Mouse (Mus musculus): ENCODE measurements around the gene Wdr25. TPM values are rescaled to one million over a fixed set of nuclear protein-coding genes. Genes with fewer than 3 reads are reported as not detected.

The Wdr25 gene
- polyA plus RNA-seq, 1 experiment from 2014 or later: 3.3 TPM

DNA sequence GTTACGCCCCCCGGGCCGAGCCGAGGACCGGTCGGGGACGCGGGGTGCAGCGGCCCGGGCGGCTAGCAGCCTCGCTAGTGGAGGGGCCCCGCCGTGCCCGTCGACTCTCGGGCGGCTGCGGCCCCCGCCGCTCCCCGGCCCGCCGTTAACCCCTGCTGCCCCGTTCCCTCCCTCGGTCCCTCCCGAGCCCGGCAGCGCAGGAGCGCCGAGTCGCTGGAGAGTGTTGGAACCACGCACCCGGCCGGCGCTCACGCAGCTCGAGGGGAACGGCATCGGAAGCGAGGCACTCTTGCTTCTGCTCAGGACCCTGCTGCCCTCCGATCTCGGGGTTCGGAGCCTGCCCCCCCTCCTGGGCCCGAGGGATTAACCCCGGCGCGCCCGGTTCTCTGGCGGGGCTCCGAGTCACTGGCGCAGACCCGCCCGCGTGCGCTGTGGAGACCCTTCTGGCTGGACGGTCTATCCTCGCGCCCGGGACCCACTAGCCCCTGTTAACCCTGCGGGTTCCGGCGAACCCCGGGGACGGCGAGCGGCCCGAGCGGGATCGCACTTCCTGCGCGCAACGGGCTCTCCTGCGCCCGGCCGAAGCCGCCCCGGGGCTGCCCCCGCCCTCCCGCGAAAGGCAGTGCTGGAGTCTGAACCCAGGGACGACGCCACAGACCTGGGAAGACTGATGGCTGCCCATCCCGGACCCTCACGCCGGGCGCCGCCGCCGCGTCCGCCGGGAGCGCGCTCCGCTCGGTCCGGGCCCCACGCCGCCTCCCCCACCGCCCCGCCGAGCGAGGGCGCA, 159.8 kb downstream of the Wdr25 start:
- no peak overlapping the region for H3K27ac ChIP-seq (ENCODE audit: low read depth, low read length)
- H3K9me3 ChIP-seq (replicated peaks; ENCODE audit: control insufficient read depth, low read length): no peaks in the 10 kb centered on the region
- no peak; the same call in 1 of the 2 replicates for ATAC-seq (replicated peaks; ENCODE audit: insufficient number of reproducible peaks, low FRiP score, low TSS enrichment)

DNA sequence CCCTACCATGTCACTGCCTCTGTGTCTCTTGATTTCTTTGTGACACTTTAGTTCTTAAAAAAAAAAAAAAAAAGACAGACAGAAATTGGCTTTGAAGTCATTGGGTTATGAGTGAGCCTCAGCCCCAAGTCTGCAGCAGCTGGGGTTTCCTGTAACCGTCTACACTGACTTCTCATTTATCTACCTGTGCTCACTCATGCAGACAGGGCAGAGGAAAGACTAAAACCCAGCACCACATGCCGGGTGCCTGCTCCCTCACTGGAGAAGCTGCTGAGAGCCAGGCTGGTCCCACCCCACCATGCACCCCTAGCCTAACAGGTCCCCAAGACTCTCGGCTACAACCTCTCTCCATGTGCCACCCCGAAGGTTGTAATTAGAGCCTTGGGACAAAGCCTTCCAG, 164.3 kb downstream of the Wdr25 start:
- no peak overlapping the region for H3K9ac ChIP-seq (ENCODE audit: low read depth, low read length)

More for the DNA sequence above, 159.8 kb downstream of the Wdr25 start:
- Histone ChIP-seq H3K36me3 (ENCODE audit: control insufficient read depth, insufficient read depth, low read length) (no peaks in the 10 kb centered on the region), H3K4me2 (peak overlapping the region; percentile 94), H3K4me1 (ENCODE audit: control insufficient read depth, insufficient read depth, low read length) (peaks cover 6% of the 10 kb centered on the region; the same call in 1 of the 2 replicates), H3K9ac (ENCODE audit: low read depth, low read length) (no peak overlapping the region), H3K27me3 (ENCODE audit: control insufficient read depth, insufficient read depth, low read length) (peaks cover 86% of the 10 kb centered on the region), H3K4me3 (ENCODE audit: low read depth, low read length) (peak overlapping the region; percentile 60)
- whole genome bisulfite sequencing (ENCODE audit: insufficient replicate concordance): under 1% methylated on average over 84 of the region's 105 CpGs

DNA sequence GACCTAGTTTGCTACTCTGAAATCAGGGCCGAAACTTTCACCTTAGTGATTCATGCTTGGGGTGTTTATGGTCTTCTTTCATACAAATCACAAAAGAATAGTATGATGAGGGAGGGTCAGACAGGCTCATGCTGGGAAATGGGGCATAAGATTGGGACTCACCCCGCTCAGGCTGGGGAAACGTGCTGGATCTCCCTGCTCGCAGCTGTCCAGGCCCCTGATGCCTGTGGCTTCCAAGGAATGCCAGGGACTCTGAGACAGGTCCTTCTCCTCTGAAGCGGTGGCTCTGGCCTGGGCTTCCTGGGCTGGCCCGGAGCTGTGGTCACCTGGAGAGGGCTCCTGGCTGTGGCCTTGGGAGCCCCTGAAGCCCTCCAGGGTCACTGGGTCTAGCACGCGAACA, 165.2 kb downstream of the Wdr25 start:
- 75% methylated on average over 8 of the region's 8 CpGs for WGBS (ENCODE audit: insufficient replicate concordance)
- ATAC-seq (replicated peaks; ENCODE audit: insufficient number of reproducible peaks, low FRiP score, low TSS enrichment): no peak
- Histone ChIP-seq H3K27ac (ENCODE audit: low read depth, low read length) (no peak overlapping the region), H3K4me2 (no peak overlapping the region), H3K9me3 (replicated peaks; ENCODE audit: control insufficient read depth, low read length) (no peaks in the 10 kb centered on the region), H3K4me1 (ENCODE audit: control insufficient read depth, insufficient read depth, low read length) (no peaks in the 10 kb centered on the region), H3K9ac (ENCODE audit: low read depth, low read length) (no peak overlapping the region), H3K27me3 (ENCODE audit: control insufficient read depth, insufficient read depth, low read length) (peaks cover 41% of the 10 kb centered on the region), H3K4me3 (ENCODE audit: low read depth, low read length) (no peak overlapping the region), H3K36me3 (ENCODE audit: control insufficient read depth, insufficient read depth, low read length) (no peaks in the 10 kb centered on the region)

More for the DNA sequence above, 164.3 kb downstream of the Wdr25 start:
- H3K4me2 ChIP-seq: no peak overlapping the region
- H3K36me3 ChIP-seq (ENCODE audit: control insufficient read depth, insufficient read depth, low read length): no peaks in the 10 kb centered on the region
- H3K4me1 ChIP-seq (ENCODE audit: control insufficient read depth, insufficient read depth, low read length): peaks cover 4% of the 10 kb centered on the region; the same call in 1 of the 2 replicates
- H3K27ac ChIP-seq (ENCODE audit: low read depth, low read length): no peak overlapping the region
- ATAC-seq (replicated peaks; ENCODE audit: insufficient number of reproducible peaks, low FRiP score, low TSS enrichment): no peak
- no peaks in the 10 kb centered on the region for H3K9me3 ChIP-seq (replicated peaks; ENCODE audit: control insufficient read depth, low read length)
- 62% methylated on average over 4 of the region's 4 CpGs for whole genome bisulfite sequencing (ENCODE audit: insufficient replicate concordance)
- peaks cover 51% of the 10 kb centered on the region for H3K27me3 ChIP-seq (ENCODE audit: control insufficient read depth, insufficient read depth, low read length)
- no peak overlapping the region for H3K4me3 ChIP-seq (ENCODE audit: low read depth, low read length)

DNA sequence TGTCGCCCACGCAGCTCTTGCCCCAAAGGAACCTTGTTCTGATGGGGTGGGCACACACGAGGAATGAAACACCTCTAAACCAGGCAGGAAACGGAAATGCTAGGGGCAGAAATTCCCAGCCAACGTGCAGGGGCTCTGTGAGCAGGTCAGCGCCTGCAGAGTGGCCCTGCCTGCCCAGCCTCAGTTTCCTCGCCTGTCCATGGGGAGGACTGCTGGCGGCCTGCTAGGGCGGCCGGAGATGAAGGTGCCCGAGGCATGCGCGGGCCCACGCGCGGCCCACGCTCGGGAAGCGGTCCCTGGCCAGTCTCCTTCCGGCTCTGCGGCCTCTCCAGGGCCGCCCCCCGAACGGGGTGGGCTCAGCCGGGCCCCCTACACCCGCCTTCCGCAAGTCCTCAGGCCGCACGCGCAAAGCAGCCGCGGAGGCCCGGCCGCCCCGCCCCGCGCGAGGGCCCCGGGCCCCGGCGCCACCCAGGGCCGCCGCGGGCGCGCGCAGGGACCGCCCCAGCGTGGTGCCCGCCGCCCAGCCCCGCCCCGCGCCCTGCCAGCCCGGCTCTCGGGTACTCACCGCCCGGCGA, 174.2 kb downstream of the Wdr25 start:
- Histone ChIP-seq H3K9ac (ENCODE audit: low read depth, low read length) (peak overlapping the region; percentile 78), H3K4me3 (ENCODE audit: low read depth, low read length) (peak overlapping the region; percentile 55), H3K27ac (ENCODE audit: low read depth, low read length) (no peak overlapping the region), H3K4me2 (peak overlapping the region; percentile 93), H3K27me3 (ENCODE audit: control insufficient read depth, insufficient read depth, low read length) (peaks cover 14% of the 10 kb centered on the region; the same call in 1 of the 2 replicates), H3K9me3 (replicated peaks; ENCODE audit: control insufficient read depth, low read length) (no peaks in the 10 kb centered on the region), H3K4me1 (ENCODE audit: control insufficient read depth, insufficient read depth, low read length) (0 out of 2 replicates have a peak, but pooled peaks cover 3% of the 10 kb centered on the region), H3K36me3 (ENCODE audit: control insufficient read depth, insufficient read depth, low read length) (no peaks in the 10 kb centered on the region)
- ATAC-seq (replicated peaks; ENCODE audit: insufficient number of reproducible peaks, low FRiP score, low TSS enrichment): peak; percentile 81
- WGBS (ENCODE audit: insufficient replicate concordance): 2% methylated on average over 52 of the region's 59 CpGs

DNA sequence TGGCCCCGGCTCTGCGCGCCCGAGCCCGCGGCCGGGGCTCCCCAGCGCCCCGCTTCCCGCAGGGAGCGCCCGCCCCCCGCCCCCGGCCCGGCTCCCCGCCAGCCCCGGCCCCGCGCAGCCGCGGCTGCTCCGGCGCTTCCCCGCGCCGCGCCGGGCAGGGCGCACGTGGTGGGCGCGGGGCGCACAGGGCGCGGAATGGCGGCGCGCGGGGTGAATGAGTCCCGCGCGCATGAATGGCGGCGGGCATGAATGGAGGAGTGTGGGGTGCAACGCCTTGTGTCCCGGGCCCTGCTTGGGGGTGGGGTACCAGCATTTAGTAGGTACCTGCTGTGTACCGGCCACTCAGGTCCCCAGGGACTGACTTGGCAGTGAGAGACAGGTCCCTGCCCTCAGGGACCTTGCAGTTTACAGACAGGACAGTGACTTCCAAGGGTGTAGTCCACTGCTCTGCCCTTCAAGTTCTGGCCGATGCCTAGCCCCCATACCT, 174.8 kb downstream of the Wdr25 start, which contains the start of gene Begain:
Begain (minus strand) TSS at position 51 of the 487 bp plus-strand sequence.
- peak; percentile 27 for ATAC-seq (replicated peaks; ENCODE audit: insufficient number of reproducible peaks, low FRiP score, low TSS enrichment)
- Histone ChIP-seq H3K4me3 (ENCODE audit: low read depth, low read length) (peak within 1 kb of the TSS; percentile 55), H3K36me3 (ENCODE audit: control insufficient read depth, insufficient read depth, low read length) (no peaks in the 10 kb centered on the region), H3K27me3 (ENCODE audit: control insufficient read depth, insufficient read depth, low read length) (peaks cover 14% of the 10 kb centered on the region; the same call in 1 of the 2 replicates), H3K9ac (ENCODE audit: low read depth, low read length) (peak within 1 kb of the TSS; percentile 78), H3K9me3 (replicated peaks; ENCODE audit: control insufficient read depth, low read length) (no peaks in the 10 kb centered on the region), H3K4me1 (ENCODE audit: control insufficient read depth, insufficient read depth, low read length) (0 out of 2 replicates have a peak, but pooled peaks cover 3% of the 10 kb centered on the region), H3K27ac (ENCODE audit: low read depth, low read length) (no peak within 1 kb of the TSS), H3K4me2 (peak within 1 kb of the TSS; percentile 93)
- WGBS (ENCODE audit: insufficient replicate concordance): 1% methylated on average over 36 of the region's 48 CpGs

DNA sequence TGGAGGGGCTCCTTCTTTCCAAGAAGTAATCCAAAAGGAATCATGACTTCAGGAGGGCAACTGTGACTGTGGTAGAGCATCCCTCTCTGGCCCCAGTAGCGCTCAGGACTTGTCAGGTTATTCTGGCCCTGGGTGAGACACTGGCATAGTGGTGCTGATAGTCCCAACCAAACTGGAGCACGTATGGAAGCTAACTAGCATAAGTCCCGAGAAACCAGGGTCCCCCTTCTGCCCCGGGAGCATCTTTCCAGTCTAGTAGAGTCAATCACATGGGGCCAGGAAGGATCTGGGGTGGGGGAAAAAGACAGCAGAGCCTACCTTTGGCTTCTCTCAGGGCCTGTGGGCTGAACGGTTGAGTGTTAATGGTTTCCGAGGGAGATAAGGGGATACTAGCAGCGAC, 175.3 kb downstream of the Wdr25 start:
- peaks cover 14% of the 10 kb centered on the region; the same call in 1 of the 2 replicates for H3K27me3 ChIP-seq (ENCODE audit: control insufficient read depth, insufficient read depth, low read length)
- WGBS (ENCODE audit: insufficient replicate concordance): 46% methylated on average over 7 of the region's 7 CpGs
- 0 out of 2 replicates have a peak, but pooled peaks cover 3% of the 10 kb centered on the region for H3K4me1 ChIP-seq (ENCODE audit: control insufficient read depth, insufficient read depth, low read length)
- no peak for ATAC-seq (replicated peaks; ENCODE audit: insufficient number of reproducible peaks, low FRiP score, low TSS enrichment)
- H3K9me3 ChIP-seq (replicated peaks; ENCODE audit: control insufficient read depth, low read length): no peaks in the 10 kb centered on the region
- H3K4me3 ChIP-seq (ENCODE audit: low read depth, low read length): peak overlapping the region; percentile 55; the same call in 1 of the 2 replicates
- H3K36me3 ChIP-seq (ENCODE audit: control insufficient read depth, insufficient read depth, low read length): no peaks in the 10 kb centered on the region
- no peak overlapping the region for H3K27ac ChIP-seq (ENCODE audit: low read depth, low read length)
- no peak overlapping the region for H3K9ac ChIP-seq (ENCODE audit: low read depth, low read length)
- peak overlapping the region; percentile 93 for H3K4me2 ChIP-seq

DNA sequence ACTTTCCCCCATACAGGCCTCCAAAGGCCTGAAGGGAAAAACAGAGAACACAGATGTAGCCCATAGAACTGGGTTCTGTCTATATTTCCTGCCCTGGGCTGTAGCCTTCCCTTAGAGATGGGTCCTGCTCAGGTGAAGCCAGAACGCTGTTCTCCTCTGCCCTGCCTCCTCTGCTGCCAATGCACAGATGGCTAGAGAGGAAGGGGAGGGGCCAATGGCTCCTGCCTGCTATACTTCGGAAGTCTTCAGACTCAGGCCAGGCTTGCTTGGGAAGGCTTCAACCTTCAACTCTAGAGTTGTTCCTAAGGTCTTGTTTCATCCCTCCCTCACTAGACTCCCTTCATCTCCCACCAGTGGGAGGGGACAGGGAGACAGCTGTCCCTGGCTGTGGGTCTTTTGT, 176.3 kb downstream of the Wdr25 start:
- peaks cover 12% of the 10 kb centered on the region; the same call in 1 of the 2 replicates for H3K27me3 ChIP-seq (ENCODE audit: control insufficient read depth, insufficient read depth, low read length)
- no peaks in the 10 kb centered on the region for H3K36me3 ChIP-seq (ENCODE audit: control insufficient read depth, insufficient read depth, low read length)
- WGBS (ENCODE audit: insufficient replicate concordance): 56% methylated on average over 2 of the region's 2 CpGs
- 0 out of 2 replicates have a peak, but pooled peaks cover 3% of the 10 kb centered on the region for H3K4me1 ChIP-seq (ENCODE audit: control insufficient read depth, insufficient read depth, low read length)
- H3K4me3 ChIP-seq (ENCODE audit: low read depth, low read length): no peak overlapping the region
- no peak overlapping the region for H3K27ac ChIP-seq (ENCODE audit: low read depth, low read length)
- H3K9me3 ChIP-seq (replicated peaks; ENCODE audit: control insufficient read depth, low read length): no peaks in the 10 kb centered on the region
- no peak for ATAC-seq (replicated peaks; ENCODE audit: insufficient number of reproducible peaks, low FRiP score, low TSS enrichment)
- no peak overlapping the region for H3K4me2 ChIP-seq
- H3K9ac ChIP-seq (ENCODE audit: low read depth, low read length): no peak overlapping the region

DNA sequence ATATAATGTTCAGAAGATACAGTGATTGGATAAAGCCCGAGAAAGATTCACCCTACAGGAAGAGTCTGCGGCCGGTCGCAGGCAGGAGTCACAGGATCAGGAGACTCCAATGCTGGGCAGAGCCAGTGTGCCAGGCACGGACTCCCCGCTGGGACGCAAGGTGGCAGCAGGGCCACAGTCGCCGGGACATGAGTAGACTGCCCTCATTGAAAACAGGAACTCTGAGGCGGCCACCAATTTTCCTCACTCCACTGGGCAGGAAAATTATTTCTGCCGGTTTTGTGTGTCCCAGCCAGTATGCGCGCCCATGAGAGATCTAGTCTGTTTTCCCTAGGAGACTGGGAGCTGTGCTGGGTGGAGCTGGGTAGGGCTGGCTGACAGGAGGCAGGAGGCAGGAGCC, 177.8 kb downstream of the Wdr25 start:
- ATAC-seq (replicated peaks; ENCODE audit: insufficient number of reproducible peaks, low FRiP score, low TSS enrichment): no peak
- no peak overlapping the region for H3K4me3 ChIP-seq (ENCODE audit: low read depth, low read length)
- peaks cover 8% of the 10 kb centered on the region; the same call in 1 of the 2 replicates for H3K27me3 ChIP-seq (ENCODE audit: control insufficient read depth, insufficient read depth, low read length)
- H3K4me2 ChIP-seq: no peak overlapping the region
- H3K4me1 ChIP-seq (ENCODE audit: control insufficient read depth, insufficient read depth, low read length): 0 out of 2 replicates have a peak, but pooled peaks cover 3% of the 10 kb centered on the region
- no peaks in the 10 kb centered on the region for H3K9me3 ChIP-seq (replicated peaks; ENCODE audit: control insufficient read depth, low read length)
- no peak overlapping the region for H3K9ac ChIP-seq (ENCODE audit: low read depth, low read length)
- 81% methylated on average over 13 of the region's 13 CpGs for WGBS (ENCODE audit: insufficient replicate concordance)
- H3K36me3 ChIP-seq (ENCODE audit: control insufficient read depth, insufficient read depth, low read length): no peaks in the 10 kb centered on the region
- H3K27ac ChIP-seq (ENCODE audit: low read depth, low read length): no peak overlapping the region

All from heart, embryonic 11.5 days (tissue).